Mouse (Mus musculus) fibroblast of lung, adult 2 months (primary cell): Measurements from ENCODE around the gene Pi4ka.

Experiments
- DNase-seq: peaks from one replicate; pipeline ENCODE4 v3.0.0-alpha.2; 2011; ENCODE audit warnings: low read depth

Pi4ka gene

GRCm38 (mm10) chr16:17405736-17406443, at the start of gene Pi4ka, which contains the start of gene Snap29:
Gene Pi4ka, minus strand, starts transcription at chr16:17406314.
Gene Snap29, plus strand, starts transcription at chr16:17405986.
- DNase-seq, result peak; percentile 91

DNA sequence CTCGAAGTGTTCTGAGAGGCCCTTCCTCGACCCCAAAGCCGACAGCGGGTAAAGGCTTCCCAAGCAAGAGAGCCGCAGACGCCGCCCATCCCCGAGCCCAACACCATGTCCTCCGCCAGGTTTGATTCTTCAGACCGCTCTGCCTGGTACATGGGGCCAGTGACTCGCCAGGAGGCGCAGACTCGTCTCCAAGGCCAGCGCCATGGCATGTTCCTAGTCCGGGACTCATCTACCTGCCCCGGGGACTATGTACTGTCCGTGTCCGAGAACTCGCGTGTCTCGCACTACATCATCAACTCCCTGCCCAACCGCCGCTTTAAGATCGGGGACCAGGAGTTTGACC, 46.2 kb upstream of the Pi4ka start:
- no peak for DNase-seq

DNA sequence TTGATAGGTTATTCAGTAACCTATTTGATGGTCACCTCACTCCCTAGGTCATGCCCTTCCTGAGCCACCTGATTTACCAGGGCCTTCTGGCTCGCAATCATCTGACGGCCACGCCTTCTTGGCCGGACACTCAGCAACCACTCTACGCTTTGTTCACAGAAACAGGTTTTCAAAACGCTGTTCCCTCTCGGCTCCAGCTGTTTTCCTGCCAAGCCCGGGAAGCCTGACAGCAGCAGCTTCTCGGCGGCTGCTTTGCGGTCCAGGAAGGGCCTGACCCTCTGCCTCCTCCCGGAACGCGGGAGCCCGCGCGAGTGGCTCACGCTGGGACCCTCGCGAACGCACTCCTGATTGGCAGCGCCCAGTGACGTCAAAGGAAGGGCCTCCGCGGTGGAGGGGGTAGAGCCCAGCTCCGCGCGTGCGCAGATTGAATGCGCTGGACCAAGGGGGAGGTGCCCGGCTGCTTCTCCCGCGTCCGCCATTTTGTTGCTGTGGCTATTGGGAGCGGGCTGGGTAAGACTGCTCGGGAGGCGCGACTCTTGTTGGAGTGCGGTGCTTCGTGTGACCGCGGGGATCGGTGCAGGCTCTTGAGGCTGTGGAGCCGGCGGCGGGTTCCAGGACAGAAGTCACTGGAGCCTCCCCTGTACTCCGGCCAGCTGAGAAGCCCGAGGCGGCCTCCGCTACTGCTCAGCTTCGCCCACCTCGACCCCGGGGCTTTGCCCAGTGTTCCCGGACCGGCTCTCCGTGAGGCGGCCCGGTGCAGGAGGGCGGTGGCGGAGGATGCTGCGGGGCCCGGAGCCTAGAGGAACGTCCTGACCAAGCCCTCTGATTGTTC, 45.6 kb upstream of the Pi4ka start, which contains the start of gene Crkl:
Crkl (plus strand) TSS at position 447 of the 832 bp plus-strand sequence.
- peak; percentile 90 for DNase-seq

- no peak for DNase-seq
Measured at GRCm38 (mm10) chr16:17432576-17432975, 26.5 kb upstream of the Pi4ka start.

DNA sequence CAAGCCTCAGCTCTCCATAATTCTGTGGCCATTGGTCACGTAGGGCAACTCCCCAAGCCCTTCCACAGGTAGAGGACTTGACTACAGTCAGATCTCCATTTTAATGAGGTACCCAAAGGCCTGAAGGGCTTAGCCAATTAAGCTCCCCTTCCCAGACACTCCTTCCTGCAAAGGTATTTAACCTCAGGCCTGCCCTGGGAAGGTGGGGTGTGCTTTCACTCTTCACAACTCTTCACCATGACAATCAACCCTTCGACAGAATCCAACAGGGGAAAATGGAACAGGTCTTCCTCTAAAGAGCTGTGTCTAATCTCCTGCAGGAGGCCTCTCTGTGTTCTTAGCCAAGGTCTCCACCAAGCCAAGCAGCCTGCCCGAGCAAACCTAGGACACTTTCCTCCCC, 16.9 kb upstream of the Pi4ka start:
- DNase-seq, result no peak

GRCm38 (mm10) chr16:17410209-17410608, 4.1 kb upstream of the Pi4ka start:
- DNase-seq, result no peak

- no peak for DNase-seq
Measured at GRCm38 (mm10) chr16:17409046-17409445, 2.9 kb upstream of the Pi4ka start.

- DNase-seq, result no peak
Measured at GRCm38 (mm10) chr16:17406512-17407231, 558 bp upstream of the Pi4ka start.

DNA sequence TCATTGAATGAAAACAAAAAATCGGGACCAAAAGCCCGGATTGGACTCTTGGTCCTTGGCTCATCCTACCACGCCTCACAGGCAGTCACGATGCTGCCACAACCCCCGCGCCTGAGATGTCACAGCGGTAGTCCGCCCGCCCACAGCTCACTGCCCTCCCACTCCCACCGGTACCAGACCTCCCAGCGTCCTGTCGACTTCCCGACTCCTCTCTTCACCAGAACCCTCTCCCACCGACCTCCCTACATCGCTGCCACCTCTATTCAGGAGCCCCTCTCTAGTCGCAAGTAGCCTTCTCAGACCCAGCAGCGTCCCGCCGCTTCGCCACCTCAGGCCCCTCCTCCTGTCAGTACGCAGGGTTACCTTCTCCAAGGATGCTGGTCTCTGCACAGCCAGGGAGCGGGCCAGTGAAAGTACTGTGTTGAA, 830 bp downstream of the Pi4ka start:
- DNase-seq, result no peak

DNA sequence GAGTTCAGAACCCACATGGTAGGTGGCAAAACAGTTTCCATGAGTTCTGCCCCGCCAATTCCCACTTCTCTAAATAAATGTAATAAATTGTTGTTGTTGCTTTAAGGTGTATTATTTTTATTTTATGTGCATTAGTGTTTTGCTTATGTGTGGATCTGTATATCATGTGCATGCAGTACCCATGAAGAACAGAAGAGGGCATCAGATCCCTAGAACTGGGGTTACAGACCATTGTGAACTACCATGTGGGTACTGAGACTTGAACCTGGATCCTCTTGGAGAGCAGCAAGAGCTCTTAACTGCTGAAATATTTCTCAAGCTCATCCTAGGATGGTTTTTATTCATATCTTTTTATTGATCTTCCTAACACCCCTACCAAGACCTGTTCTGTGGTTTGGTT, 3.3 kb downstream of the Pi4ka start:
- DNase-seq, result peak; percentile 22

- DNase-seq, result no peak
Measured at GRCm38 (mm10) chr16:17392784-17393183, 13.3 kb downstream of the Pi4ka start.

DNA sequence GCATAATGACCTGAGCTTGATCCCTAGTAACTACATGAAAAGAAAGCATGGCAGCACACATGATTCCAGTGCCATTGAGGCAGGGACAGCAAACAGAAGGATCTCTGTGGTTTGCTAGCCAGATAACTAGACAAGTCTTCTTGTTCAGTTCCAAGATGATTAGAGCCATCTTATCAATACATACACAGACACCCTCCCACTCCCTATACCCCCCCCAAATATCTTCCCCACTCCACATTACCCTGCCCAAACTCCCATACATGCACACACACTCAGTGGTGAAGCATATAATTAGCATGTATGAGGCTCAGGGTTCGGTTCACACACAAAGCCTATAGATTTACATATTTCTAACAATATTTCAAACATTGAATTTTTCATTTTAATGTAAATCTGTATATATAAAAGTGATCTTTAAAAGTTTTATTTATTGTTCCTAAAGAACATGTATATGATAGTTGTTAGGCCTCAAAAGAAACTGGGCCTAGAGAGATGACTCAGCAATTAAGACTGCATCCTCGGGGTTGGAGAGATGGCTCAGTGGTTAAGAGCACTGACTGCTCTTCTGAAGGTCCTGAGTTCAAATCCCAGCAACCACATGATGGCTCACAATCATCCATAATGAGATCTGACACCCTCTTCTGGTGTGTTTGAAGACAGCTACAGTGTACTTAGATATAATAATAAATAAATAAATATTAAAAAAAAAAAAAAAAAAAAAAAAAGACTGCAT, 22.4 kb downstream of the Pi4ka start:
- no peak for DNase-seq

DNA sequence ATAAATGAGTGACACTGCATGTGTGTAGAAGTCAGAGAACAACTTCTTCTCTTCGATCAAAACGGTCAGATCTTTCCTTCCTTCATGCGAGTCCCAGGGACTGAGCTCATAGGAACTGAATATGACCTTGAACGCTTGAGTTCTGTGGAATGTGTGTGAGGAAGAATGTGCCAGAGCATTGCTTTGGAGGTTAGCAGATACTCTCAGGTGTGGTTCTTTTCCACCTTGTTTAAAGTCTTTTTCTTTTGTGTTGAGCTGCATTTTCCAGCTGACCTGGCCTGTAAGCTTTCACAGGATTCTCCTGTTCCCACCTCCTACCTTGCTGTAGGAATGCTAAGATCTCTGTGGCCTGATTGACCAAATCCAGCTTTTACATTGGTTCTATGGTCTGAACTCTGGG, 23.8 kb downstream of the Pi4ka start:
- DNase-seq, result no peak

GRCm38 (mm10) chr16:17358787-17359186, 47.3 kb downstream of the Pi4ka start:
- DNase-seq, result no peak

GRCm38 (mm10) chr16:17356031-17356430, 50.1 kb downstream of the Pi4ka start:
- no peak for DNase-seq

- no peak for DNase-seq
Measured at GRCm38 (mm10) chr16:17346766-17347165, 59.3 kb downstream of the Pi4ka start.

- DNase-seq, result no peak
Measured at GRCm38 (mm10) chr16:17345813-17346155, 60.3 kb downstream of the Pi4ka start.

- no peak for DNase-seq
Measured at GRCm38 (mm10) chr16:17345141-17345812, 60.8 kb downstream of the Pi4ka start.

DNA sequence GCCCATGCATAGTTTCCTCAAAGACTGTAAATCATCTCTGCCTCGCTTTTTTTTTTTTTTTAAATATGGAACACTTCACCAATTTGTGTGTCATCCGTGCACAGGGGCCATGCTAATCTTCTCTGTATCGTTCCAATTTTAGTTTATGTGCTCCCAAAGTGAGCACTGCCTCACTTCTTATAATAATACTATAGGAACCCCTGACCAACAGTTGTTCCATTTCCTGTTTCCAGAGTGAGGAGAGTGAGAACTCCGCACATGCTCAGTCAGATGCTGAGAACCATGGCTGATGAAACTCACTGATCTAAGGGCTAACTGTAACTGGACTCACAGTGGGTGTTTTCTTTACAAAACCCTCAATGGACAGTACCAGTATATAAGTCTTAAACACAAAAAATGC, 64.3 kb downstream of the Pi4ka start:
- no peak for DNase-seq

GRCm38 (mm10) chr16:17340705-17341104, 65.4 kb downstream of the Pi4ka start:
- DNase-seq, result no peak

DNA sequence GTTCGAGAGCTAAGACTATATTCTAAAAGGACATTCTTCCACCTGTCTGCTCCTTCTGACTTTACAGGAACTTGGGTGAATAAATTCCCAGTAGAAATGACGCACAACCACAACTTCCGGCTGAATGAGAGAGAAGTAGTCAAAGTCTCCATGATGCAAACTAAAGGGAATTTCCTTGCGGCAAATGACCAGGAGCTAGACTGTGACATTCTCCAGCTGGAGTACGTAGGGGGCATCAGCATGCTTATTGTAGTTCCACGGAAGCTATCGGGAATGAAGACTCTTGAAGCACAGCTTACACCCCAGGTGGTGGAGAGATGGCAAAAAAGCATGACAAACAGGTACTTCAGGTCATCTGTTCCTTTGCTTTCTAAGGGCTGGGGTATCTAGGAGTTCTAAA, 66.4 kb downstream of the Pi4ka start:
- DNase-seq, result no peak

GRCm38 (mm10) chr16:17336089-17336488, 70.0 kb downstream of the Pi4ka start:
- no peak for DNase-seq
